Mouse (Mus musculus): ENCODE measurements around the gene Stmnd1. TPM values are rescaled to one million over a fixed set of nuclear protein-coding genes. Genes with fewer than 3 reads are reported as not detected.

The Stmnd1 gene
- polyA plus RNA-seq, 1 experiment, result not detected

- peaks cover 10% of the 10 kb centered on the region for H3K9me3 ChIP-seq
These were observed 9.0 kb downstream of the Stmnd1 start for GRCm38 (mm10) chr13:46282543-46282942.

DNA sequence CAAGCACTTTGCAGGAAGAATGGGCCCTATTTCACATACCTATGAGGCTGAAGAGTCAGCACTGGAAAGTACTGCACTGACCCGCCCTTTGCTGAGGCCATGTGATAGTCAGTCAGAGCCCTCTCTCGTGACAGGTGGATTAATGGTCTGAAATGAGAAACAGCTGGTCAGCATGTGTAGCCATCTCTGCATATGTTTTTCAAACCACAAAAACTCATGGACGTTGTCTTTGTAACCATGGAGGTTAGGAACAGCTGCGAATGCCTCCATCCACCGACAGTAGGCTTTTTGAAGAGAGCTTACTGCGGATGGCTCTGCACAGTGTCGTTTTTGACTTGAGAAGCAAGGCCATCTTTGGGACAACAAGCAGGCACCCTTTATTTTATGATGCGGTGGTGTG is 14.3 kb downstream of the Stmnd1 start:
- Histone ChIP-seq H3K4me1 (no peaks in the 10 kb centered on the region), H3K27me3 (replicated peaks) (peaks cover 3% of the 10 kb centered on the region), H3K9me3 (no peaks in the 10 kb centered on the region), H3K36me3 (replicated peaks; ENCODE audit: low read length) (no peaks in the 10 kb centered on the region), H3K4me3 (replicated peaks) (no peak overlapping the region)
- TF ChIP-seq GATA1 (IDR thresholded peaks at IDR 0.05; ENCODE audit: borderline replicate concordance, low read length) (no peak), FLI1 (IDR thresholded peaks at IDR 0.05; ENCODE audit: low read length) (no peak)

More at GRCm38 (mm10) chr13:46282543-46282942, 9.0 kb downstream of the Stmnd1 start:
- TF ChIP-seq FLI1 (IDR thresholded peaks at IDR 0.05; ENCODE audit: low read length) (no peak), GATA1 (IDR thresholded peaks at IDR 0.05; ENCODE audit: borderline replicate concordance, low read length) (no peak)
- H3K36me3 ChIP-seq (replicated peaks; ENCODE audit: low read length), result no peaks in the 10 kb centered on the region
- peaks cover 3% of the 10 kb centered on the region for H3K27me3 ChIP-seq (replicated peaks)
- H3K4me3 ChIP-seq (replicated peaks), result no peak overlapping the region
- no peaks in the 10 kb centered on the region for H3K4me1 ChIP-seq

DNA sequence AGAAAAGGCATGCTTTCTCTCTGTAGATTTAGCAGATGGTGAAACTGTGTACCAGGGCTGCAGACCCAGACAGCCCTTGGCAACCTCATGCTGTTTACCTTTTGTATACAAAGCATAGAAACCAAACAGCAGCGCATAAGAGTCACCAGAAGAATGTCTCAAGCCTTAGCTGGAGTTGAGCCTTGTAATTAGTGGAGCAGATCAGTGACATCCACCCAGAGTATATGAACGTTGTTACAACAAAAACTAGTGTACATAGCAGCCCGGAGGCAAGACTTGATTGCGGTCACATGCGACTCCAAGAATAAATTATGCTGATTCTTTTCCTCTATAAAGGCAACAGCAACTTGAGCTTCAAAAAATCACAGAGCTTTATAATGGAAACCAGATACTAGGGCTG is 14.9 kb downstream of the Stmnd1 start:
- H3K4me3 ChIP-seq (replicated peaks), result no peak overlapping the region
- no peaks in the 10 kb centered on the region for H3K36me3 ChIP-seq (replicated peaks; ENCODE audit: low read length)
- H3K9me3 ChIP-seq, result no peaks in the 10 kb centered on the region
- H3K4me1 ChIP-seq, result no peaks in the 10 kb centered on the region
- H3K27me3 ChIP-seq (replicated peaks), result peaks cover 4% of the 10 kb centered on the region
- TF ChIP-seq FLI1 (IDR thresholded peaks at IDR 0.05; ENCODE audit: low read length) (no peak), GATA1 (IDR thresholded peaks at IDR 0.05; ENCODE audit: borderline replicate concordance, low read length) (no peak)

GRCm38 (mm10) chr13:46290537-46290936 is 17.0 kb downstream of the Stmnd1 start:
- Histone ChIP-seq H3K4me3 (replicated peaks) (no peak overlapping the region), H3K36me3 (replicated peaks; ENCODE audit: low read length) (no peaks in the 10 kb centered on the region), H3K4me1 (no peaks in the 10 kb centered on the region), H3K9me3 (no peaks in the 10 kb centered on the region), H3K27me3 (replicated peaks) (peaks cover 4% of the 10 kb centered on the region)
- TF ChIP-seq FLI1 (IDR thresholded peaks at IDR 0.05; ENCODE audit: low read length) (no peak), GATA1 (IDR thresholded peaks at IDR 0.05; ENCODE audit: borderline replicate concordance, low read length) (no peak)

DNA sequence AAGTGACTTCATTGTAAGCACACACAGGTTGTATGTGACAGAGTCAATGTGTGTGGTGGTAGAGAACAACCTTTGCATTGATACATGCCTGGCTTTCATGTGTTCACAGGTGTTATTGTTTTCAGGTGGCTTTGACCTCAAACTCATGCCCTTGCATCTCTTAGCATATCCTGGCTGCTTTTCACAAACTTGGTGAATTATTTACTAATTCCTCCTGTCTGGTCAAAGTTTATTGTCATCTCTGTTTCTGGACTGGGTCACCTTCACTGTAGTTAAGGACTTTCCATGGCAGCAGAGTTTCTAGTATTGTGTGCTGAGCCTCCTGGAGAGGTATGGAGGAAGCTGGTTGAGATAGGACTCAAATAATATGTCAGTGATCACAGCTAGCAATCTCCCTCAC is 20.8 kb downstream of the Stmnd1 start:
- Histone ChIP-seq H3K4me3 (replicated peaks) (no peak overlapping the region), H3K36me3 (replicated peaks; ENCODE audit: low read length) (no peaks in the 10 kb centered on the region), H3K9me3 (no peaks in the 10 kb centered on the region), H3K27me3 (replicated peaks) (peaks cover 4% of the 10 kb centered on the region), H3K4me1 (no peaks in the 10 kb centered on the region)
- no peak for TF ChIP-seq GATA1 (IDR thresholded peaks at IDR 0.05; ENCODE audit: borderline replicate concordance, low read length)
- TF ChIP-seq FLI1 (IDR thresholded peaks at IDR 0.05; ENCODE audit: low read length), result no peak

- Histone ChIP-seq H3K36me3 (replicated peaks; ENCODE audit: low read length) (no peaks in the 10 kb centered on the region), H3K4me1 (no peaks in the 10 kb centered on the region), H3K27me3 (replicated peaks) (peaks cover 4% of the 10 kb centered on the region), H3K9me3 (no peaks in the 10 kb centered on the region), H3K4me3 (replicated peaks) (no peak overlapping the region)
- TF ChIP-seq GATA1 (IDR thresholded peaks at IDR 0.05; ENCODE audit: borderline replicate concordance, low read length), result no peak
- TF ChIP-seq FLI1 (IDR thresholded peaks at IDR 0.05; ENCODE audit: low read length), result no peak
These were observed 24.2 kb downstream of the Stmnd1 start for GRCm38 (mm10) chr13:46297701-46298100.

DNA sequence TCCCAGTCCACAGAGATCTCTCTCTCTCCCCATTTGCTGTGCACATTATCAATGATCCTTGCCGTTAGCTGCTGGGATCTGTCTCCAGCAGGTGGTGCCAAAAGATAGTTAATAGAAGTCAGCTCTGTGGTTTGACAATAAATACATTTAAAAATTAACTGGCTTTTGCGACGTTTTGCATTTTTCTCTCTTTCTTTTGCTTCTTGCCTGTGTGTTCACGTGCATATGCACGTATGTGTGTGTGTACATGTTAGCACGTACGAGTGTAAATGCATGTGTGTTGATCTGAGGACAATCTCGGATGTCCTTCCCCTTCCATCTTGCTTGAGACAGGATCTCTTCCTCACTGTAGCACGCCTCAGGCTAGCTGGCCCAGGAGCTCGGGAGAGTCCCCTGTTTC is 37.3 kb downstream of the Stmnd1 start:
- Histone ChIP-seq H3K4me1 (peaks cover 6% of the 10 kb centered on the region), H3K4me3 (replicated peaks) (peak overlapping the region; percentile 54), H3K27me3 (replicated peaks) (peaks cover 7% of the 10 kb centered on the region), H3K9me3 (peaks cover under 1% of the 10 kb centered on the region; the same call in 1 of the 2 replicates), H3K36me3 (replicated peaks; ENCODE audit: low read length) (no peaks in the 10 kb centered on the region)
- TF ChIP-seq GATA1 (IDR thresholded peaks at IDR 0.05; ENCODE audit: borderline replicate concordance, low read length), result no peak

DNA sequence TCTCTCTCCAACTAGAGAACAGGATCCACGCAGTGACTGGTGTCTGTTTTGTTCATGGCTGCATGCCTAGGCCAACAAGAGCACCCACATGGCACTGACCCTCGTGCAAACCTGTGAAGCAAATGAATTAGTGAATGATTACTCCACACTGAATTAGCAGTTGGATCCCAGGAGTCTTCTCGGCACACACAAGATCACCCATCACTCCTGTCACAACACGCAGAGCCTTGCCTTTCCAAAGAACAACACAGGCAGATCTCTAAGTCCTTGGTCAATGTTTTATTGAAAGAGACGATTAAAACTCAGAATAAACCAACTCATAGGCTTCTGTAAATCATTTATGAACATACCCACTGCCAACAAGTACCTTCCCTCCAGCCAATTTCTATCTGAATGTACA is 39.7 kb downstream of the Stmnd1 start:
- H3K27me3 ChIP-seq (replicated peaks), result peaks cover 5% of the 10 kb centered on the region
- TF ChIP-seq GATA1 (IDR thresholded peaks at IDR 0.05; ENCODE audit: borderline replicate concordance, low read length) (no peak), FLI1 (IDR thresholded peaks at IDR 0.05; ENCODE audit: low read length) (no peak)
- no peaks in the 10 kb centered on the region for H3K36me3 ChIP-seq (replicated peaks; ENCODE audit: low read length)
- H3K9me3 ChIP-seq, result peaks cover 4% of the 10 kb centered on the region
- H3K4me1 ChIP-seq, result peaks cover 6% of the 10 kb centered on the region
- no peak overlapping the region for H3K4me3 ChIP-seq (replicated peaks)

DNA sequence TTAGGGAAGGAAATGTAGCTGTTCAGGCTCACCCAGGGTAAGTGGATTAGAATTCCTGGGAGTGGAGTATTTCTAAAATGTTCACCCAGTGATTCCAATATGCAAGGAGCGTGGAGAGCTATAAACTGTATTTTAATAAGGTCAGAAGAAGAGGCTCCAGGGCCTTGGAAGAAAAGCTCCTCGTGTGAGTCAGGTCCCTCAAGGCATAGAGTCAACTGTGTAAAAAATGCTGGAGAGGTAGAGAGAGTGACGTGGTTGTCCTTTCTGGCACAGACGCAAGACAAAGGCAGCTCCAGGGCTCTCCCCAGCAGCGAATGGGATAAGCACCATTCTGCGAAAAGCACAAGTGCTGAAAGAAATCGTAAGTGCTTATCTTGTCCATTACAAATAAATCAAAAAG is 41.6 kb downstream of the Stmnd1 start:
- TF ChIP-seq FLI1 (IDR thresholded peaks at IDR 0.05; ENCODE audit: low read length), result no peak
- TF ChIP-seq GATA1 (IDR thresholded peaks at IDR 0.05; ENCODE audit: borderline replicate concordance, low read length), result no peak
- peaks cover 4% of the 10 kb centered on the region for H3K9me3 ChIP-seq
- H3K27me3 ChIP-seq (replicated peaks), result peaks cover 5% of the 10 kb centered on the region

GRCm38 (mm10) chr13:46326351-46326985 is 52.9 kb downstream of the Stmnd1 start:
- TF ChIP-seq FLI1 (IDR thresholded peaks at IDR 0.05; ENCODE audit: low read length) (no peak), GATA1 (IDR thresholded peaks at IDR 0.05; ENCODE audit: borderline replicate concordance, low read length) (no peak)
- Histone ChIP-seq H3K27me3 (replicated peaks) (no peaks in the 10 kb centered on the region), H3K9me3 (peaks cover 4% of the 10 kb centered on the region; the same call in 1 of the 2 replicates), H3K4me3 (replicated peaks) (no peak overlapping the region), H3K36me3 (replicated peaks; ENCODE audit: low read length) (no peaks in the 10 kb centered on the region), H3K4me1 (peaks cover 4% of the 10 kb centered on the region)

More for the DNA sequence above, 41.6 kb downstream of the Stmnd1 start:
- H3K4me3 ChIP-seq (replicated peaks), result no peak overlapping the region
- H3K4me1 ChIP-seq, result peaks cover 6% of the 10 kb centered on the region
- no peaks in the 10 kb centered on the region for H3K36me3 ChIP-seq (replicated peaks; ENCODE audit: low read length)

Measured in megakaryocyte, embryonic 14.5 days (primary cell).